Mouse (Mus musculus): Measurements from ENCODE around the gene Wwox.

Wwox gene

GRCm38 (mm10) chr8:115070225-115070624, 630.8 kb downstream of the Wwox start:
- no peak for DNase-seq (ENCODE audit: low read depth in 2 of 2, low spot score in 2 of 2)

GRCm38 (mm10) chr8:115071231-115071630, 631.8 kb downstream of the Wwox start:
- DNase-seq (ENCODE audit: low read depth in 2 of 2, low spot score in 2 of 2): no peak

GRCm38 (mm10) chr8:115078296-115078695, 638.8 kb downstream of the Wwox start:
- no peak for DNase-seq (ENCODE audit: low read depth in 2 of 2, low spot score in 2 of 2)

GRCm38 (mm10) chr8:115081302-115082207, 642.1 kb downstream of the Wwox start:
- DNase-seq (ENCODE audit: low read depth in 2 of 2, low spot score in 2 of 2): no peak

- DNase-seq (ENCODE audit: low read depth in 2 of 2, low spot score in 2 of 2): no peak
Observed at GRCm38 (mm10) chr8:115088162-115088561, 648.7 kb downstream of the Wwox start.

GRCm38 (mm10) chr8:115089744-115090143, 650.3 kb downstream of the Wwox start:
- DNase-seq (ENCODE audit: low read depth in 2 of 2, low spot score in 2 of 2): no peak

- DNase-seq (ENCODE audit: low read depth in 2 of 2, low spot score in 2 of 2): no peak
Observed at GRCm38 (mm10) chr8:115090202-115090601, 650.7 kb downstream of the Wwox start.

- DNase-seq (ENCODE audit: low read depth in 2 of 2, low spot score in 2 of 2): peak; percentile 8 to 19
Observed at GRCm38 (mm10) chr8:115095548-115095947, 656.1 kb downstream of the Wwox start.

GRCm38 (mm10) chr8:115097988-115098562, 658.6 kb downstream of the Wwox start:
- no peak for DNase-seq (ENCODE audit: low read depth in 2 of 2, low spot score in 2 of 2)

GRCm38 (mm10) chr8:115109309-115109708, 669.9 kb downstream of the Wwox start:
- no peak for DNase-seq (ENCODE audit: low read depth in 2 of 2, low spot score in 2 of 2)

- peak in 1 of 2 experiments; percentile 9 for DNase-seq (ENCODE audit: low read depth in 2 of 2, low spot score in 2 of 2)
Observed at GRCm38 (mm10) chr8:115110423-115110822, 671.0 kb downstream of the Wwox start.

GRCm38 (mm10) chr8:115112062-115112461, 672.6 kb downstream of the Wwox start:
- DNase-seq (ENCODE audit: low read depth in 2 of 2, low spot score in 2 of 2): no peak

GRCm38 (mm10) chr8:115114498-115114897, 675.0 kb downstream of the Wwox start:
- no peak for DNase-seq (ENCODE audit: low read depth in 2 of 2, low spot score in 2 of 2)

- no peak for DNase-seq (ENCODE audit: low read depth in 2 of 2, low spot score in 2 of 2)
Observed at GRCm38 (mm10) chr8:115126081-115126480, 686.6 kb downstream of the Wwox start.

GRCm38 (mm10) chr8:115126674-115127073, 687.2 kb downstream of the Wwox start:
- no peak for DNase-seq (ENCODE audit: low read depth in 2 of 2, low spot score in 2 of 2)

- DNase-seq (ENCODE audit: low read depth in 2 of 2, low spot score in 2 of 2): peak in 1 of 2 experiments; percentile 5
Observed at GRCm38 (mm10) chr8:115129307-115129706, 689.9 kb downstream of the Wwox start.

- no peak for DNase-seq (ENCODE audit: low read depth in 2 of 2, low spot score in 2 of 2)
Observed at GRCm38 (mm10) chr8:115133119-115133518, 693.7 kb downstream of the Wwox start.

- no peak for DNase-seq (ENCODE audit: low read depth in 2 of 2, low spot score in 2 of 2)
Observed at GRCm38 (mm10) chr8:115133711-115134218, 694.3 kb downstream of the Wwox start.

- no peak for DNase-seq (ENCODE audit: low read depth in 2 of 2, low spot score in 2 of 2)
Observed at GRCm38 (mm10) chr8:115136888-115137287, 697.4 kb downstream of the Wwox start.

- no peak for DNase-seq (ENCODE audit: low read depth in 2 of 2, low spot score in 2 of 2)
Observed at GRCm38 (mm10) chr8:115141614-115142013, 702.2 kb downstream of the Wwox start.

GRCm38 (mm10) chr8:115143530-115144320, 704.3 kb downstream of the Wwox start:
- DNase-seq (ENCODE audit: low read depth in 2 of 2, low spot score in 2 of 2): no peak

Data from CD8-positive naive resting alpha-beta T cell, adult 2 months (primary cell).